Mouse (Mus musculus) ES-E14 (cell line): Measurements from ENCODE around the gene Csk.

Experiments used
- CHD2 ChIP-seq: IDR thresholded peaks from 2 replicates; pipeline ENCODE4 v1.6.1; 2014; ENCODE audit warnings: mild to moderate bottlenecking, low read depth, low read length, inconsistent platforms
- HCFC1 ChIP-seq: IDR thresholded peaks from 2 replicates; pipeline ENCODE4 v1.6.1; 2012; ENCODE audit warnings: low read length, inconsistent platforms, borderline replicate concordance; ENCODE audit not compliant: insufficient read depth
- MAFK ChIP-seq: IDR thresholded peaks from 2 replicates; pipeline ENCODE4 v1.6.1; 2014; ENCODE audit warnings: mild to moderate bottlenecking, low read depth, low read length, inconsistent platforms; ENCODE audit not compliant: insufficient read depth
- ZC3H11A ChIP-seq: IDR thresholded peaks from 2 replicates; pipeline ENCODE4 v1.6.1; 2012; ENCODE audit warnings: low read depth, mild to moderate bottlenecking, inconsistent platforms, low read length, borderline replicate concordance
- ZNF384 ChIP-seq: IDR thresholded peaks from 2 replicates; pipeline ENCODE4 v1.6.1; 2012; ENCODE audit warnings: low read depth, low read length, inconsistent platforms

GRCm38 (mm10) chr9:57600620-57601352, 52.6 kb downstream of the Csk start:
- TF ChIP-seq HCFC1 (no peak), ZC3H11A (no peak), MAFK (no peak), ZNF384 (no peak), CHD2 (no peak)
